Mouse (Mus musculus) frontal cortex, postnatal 10 days (tissue): ENCODE measurements at regions not wholly inside any gene's neighbourhood (a gene's known extent, or its start where the extent isn't known, plus 50 kb on each side); places are given as distances from the start of the nearest gene placed in this dataset.

Experiments used
- DNase-seq, 2 experiments: peaks; one replicate each; pipeline ENCODE4 v3.0.0; 2022; ENCODE audit warnings: low spot score in 2 of 2, mixed read lengths in 1 of 2

- no peak for DNase-seq
These were observed 639.2 kb upstream of the Gm11114 start for GRCm38 (mm10) chr9:84673327-84673726.

DNA sequence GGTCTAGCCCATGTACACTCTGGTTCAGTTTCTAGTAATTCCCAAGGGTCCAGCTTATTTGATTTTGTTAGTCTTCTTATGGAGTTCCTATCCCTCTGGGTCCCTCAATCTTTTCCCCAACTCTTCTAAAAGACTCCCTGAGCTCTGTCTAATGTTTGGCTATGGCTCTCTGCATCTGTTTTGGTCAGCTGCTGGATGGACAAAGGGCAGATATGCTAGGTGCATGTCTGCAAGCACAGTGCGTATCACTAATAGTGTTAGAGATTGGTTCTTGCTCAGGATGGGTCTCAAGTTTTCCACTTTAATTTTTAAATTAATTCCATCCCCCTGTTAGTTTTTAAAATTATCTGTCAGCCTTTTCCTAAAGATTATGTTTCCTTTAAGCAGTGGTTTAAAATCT lies 634.2 kb upstream of the Gm11114 start:
- DNase-seq: no peak

- no peak for DNase-seq
These were observed 593.9 kb upstream of the Gm11114 start for GRCm38 (mm10) chr9:84718615-84719191.

DNA sequence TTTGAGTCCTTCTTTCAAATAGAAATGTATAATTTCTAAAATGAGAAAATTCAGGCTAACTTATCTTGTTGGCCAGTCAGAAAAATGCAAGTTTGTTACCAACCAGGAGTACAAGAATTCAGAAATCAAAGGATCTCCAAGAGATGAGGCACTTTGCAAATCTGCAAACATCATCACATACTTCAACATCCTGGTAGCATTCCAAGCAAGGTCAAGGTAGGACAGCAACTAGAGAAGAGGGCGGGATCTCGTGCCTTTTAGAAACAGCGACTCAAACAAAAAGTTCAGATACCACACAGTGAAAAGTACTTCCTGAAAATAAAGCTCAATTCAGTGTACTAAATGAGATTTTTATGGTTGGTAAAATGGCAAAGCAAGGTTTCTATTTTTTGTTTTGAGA lies 593.2 kb upstream of the Gm11114 start:
- no peak for DNase-seq

DNA sequence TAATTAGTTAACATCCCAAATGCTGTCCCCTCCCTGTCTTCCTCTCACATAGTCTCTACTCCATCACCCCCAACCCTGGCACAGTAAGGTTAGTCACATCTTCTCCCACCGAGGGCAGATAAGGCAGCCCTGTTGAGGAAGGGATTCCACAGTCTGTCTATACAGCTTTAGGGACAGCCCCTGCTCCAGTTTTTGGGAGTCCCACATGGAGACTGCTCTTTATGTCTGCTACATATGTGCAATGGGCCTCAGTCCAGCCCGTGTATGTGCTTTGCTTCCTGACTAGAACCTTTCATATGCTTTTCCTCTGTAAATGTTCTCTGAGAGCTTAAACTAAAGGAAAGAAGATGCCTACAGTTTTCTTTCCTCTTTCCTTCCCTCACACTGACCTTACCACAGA lies 592.1 kb upstream of the Gm11114 start:
- no peak for DNase-seq

- DNase-seq: no peak
These were observed 573.3 kb upstream of the Gm11114 start for GRCm38 (mm10) chr9:84739266-84739665.

DNA sequence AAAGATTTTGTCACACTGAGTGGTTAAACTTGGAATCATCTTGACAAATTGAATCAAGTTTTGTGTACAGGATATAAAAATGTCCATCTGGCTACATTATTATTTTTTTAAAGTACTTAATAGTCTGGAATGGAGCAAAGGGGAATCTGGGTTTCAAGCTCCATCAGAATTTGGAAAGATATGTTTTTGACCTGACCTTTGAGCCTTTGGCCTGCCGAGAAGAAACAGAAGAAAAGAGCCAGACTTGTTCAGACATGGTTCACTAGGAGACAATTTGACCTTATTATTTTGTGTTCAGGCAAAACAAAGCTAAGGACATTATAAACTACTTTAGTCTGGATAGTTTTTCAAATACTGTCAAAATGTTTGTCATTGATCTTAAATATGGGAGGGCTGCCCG lies 572.2 kb upstream of the Gm11114 start:
- no peak for DNase-seq

- no peak for DNase-seq
These were observed 558.2 kb upstream of the Gm11114 start for GRCm38 (mm10) chr9:84754332-84754731.

DNA sequence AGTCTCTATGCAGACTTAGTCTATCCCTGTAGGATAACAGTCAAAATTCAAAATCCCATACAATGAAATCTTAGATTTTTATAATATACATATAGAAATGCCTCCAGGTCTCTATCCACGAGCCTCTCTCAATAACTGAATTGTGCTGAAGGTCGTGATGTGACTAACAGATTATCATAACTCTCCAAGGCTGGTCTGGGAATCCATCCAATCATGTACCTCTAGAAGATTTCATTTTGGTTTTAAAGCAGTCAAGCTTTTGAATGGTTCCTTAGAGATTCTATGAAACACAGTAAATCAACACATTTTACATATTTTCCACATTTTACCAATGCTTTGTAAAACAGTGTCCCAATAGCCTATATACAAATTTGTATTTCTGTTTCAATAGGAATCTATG lies 557.7 kb upstream of the Gm11114 start:
- DNase-seq: no peak

DNA sequence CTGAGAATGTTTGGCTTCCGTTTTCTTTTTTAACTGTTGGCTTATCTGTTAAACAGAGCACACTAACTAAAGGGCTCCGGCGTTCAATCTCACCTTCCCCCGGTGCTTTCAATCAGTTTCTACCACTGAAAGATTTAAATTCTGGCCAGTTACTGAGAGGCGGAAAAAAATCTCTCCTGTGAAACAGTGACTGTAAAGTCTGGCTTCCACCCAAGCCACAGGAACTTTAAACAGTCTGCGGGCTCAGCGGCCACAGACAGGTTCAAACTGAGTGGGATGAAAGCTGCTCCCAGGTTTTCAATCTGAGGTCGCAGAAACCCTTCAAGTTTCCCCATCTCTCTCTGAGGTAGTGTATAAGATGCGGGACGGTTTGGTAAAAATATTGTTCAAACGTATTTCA lies 538.2 kb upstream of the Gm11114 start:
- no peak for DNase-seq

- DNase-seq: no peak
These were observed 537.4 kb upstream of the Gm11114 start for GRCm38 (mm10) chr9:84775190-84775589.

- no peak for DNase-seq
These were observed 533.4 kb upstream of the Gm11114 start for GRCm38 (mm10) chr9:84779125-84779524.

DNA sequence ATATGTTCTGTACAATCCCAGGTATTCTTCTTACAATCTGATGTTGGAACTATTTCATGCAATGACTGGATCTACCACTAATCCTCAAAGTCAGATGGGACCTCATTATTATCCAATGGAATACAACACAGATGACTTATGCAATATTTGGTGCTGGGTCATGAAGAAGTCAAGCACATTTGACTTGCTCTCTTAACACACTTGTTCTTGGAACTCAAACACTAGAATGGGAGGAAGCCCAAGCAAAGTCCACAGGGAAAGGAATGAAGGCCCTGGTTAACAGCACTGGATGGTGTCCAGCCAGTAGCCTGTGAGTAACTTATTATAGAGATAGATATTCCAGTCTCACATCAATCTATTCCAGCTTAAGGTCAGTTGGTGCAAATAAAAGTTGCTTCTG lies 486.8 kb upstream of the Gm11114 start:
- no peak for DNase-seq

DNA sequence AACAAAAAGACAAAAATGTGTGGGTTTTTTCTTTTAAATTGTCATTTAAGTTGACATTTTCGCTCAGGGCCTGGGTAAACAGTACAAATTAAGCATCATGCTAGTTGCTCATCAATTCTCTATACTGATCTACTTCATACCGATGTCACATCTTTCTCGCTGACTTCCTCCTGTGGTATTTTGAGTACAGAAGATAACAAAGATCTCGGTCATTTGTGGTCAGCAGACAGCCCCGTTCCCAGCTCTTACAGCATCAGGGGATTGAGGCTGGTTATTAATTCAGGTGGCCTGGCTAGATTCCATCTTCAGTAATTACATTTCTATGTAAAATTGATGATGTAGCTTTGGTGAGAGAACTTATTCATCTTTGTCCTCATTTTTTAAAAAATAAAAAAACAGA lies 483.6 kb upstream of the Gm11114 start:
- DNase-seq: no peak

DNA sequence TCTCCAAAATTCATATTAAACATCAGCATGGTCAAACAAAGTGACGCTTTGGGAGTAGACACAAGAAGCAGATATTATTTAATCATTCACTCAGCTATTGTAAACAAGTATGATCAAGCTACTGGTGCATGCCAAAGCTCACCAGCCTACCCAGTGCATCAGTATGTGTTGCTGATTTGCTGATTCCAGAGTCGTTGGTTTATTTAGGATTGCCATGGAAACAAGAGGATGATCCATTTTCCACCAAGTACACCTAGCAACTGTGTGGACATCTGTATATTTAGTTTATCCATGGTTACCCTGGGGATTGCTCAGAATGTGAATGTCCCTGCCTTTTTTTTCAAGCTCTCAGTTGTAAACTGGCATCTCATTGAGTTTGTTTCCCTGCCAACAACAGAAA lies 481.9 kb upstream of the Gm11114 start:
- no peak for DNase-seq

GRCm38 (mm10) chr9:84837498-84837897 lies 475.1 kb upstream of the Gm11114 start:
- no peak for DNase-seq

DNA sequence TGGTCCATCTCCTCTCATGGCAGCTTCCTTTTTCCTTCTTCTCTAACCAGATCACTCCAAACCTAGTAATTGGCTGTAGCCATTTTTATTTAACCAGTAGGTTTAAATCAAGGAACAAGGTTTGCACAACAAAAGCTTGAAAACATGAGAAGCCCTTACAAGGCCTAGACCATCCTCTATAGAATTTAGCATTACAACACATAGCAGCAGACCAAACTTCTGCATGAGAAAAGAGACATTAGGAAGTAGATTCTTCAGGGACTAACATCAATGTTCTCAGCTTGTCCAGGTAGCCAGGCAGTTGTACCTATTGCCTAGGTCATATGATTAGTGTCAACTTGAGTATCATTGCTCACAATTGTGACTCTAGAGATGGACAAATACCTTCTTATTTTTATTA lies 468.6 kb upstream of the Gm11114 start:
- no peak for DNase-seq

DNA sequence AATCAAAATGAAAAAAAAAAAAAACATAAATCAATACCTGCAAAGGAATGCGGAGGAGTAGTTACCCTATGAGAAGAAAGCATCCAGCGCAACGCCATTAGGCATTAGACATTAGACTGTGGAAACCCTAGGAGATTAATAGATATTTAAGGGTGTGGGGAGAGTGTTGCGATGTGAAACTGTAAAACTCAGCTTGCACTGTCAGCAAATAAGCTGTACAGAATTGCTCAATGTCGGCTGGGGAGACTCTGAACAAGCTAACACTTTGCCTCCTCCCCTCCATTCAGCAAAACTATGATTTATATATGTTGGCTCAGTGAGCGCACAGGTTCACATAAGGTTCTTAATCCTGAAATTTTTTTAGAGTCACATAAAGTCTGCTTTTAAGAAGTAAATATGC lies 451.0 kb upstream of the Gm11114 start:
- no peak for DNase-seq

- no peak for DNase-seq
These were observed 449.1 kb upstream of the Gm11114 start for GRCm38 (mm10) chr9:84863431-84863830.

GRCm38 (mm10) chr9:84894148-84894547 lies 418.4 kb upstream of the Gm11114 start:
- no peak for DNase-seq

DNA sequence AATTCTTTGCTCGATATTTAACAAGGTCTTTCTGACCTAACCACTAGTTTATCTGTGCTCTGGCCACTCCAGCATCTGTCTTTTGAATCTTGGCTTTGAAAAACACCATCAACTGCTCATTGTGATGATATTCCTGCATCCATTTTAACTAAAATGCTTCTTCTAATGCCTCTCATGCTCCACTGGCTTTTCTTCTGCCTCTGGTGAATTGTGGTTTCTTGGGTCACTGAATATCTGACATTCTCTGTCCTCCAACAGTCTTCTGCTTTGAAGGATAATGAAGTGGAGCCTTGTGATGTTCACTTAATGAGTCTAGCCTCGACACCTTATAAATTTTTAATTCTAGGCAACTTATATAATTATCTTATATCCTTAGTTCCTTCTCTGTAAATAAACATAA lies 416.5 kb upstream of the Gm11114 start:
- DNase-seq: no peak

GRCm38 (mm10) chr9:84900643-84901042 lies 411.9 kb upstream of the Gm11114 start:
- no peak for DNase-seq

- DNase-seq: no peak
These were observed 406.3 kb upstream of the Gm11114 start for GRCm38 (mm10) chr9:84906244-84906643.

GRCm38 (mm10) chr9:84913321-84913720 lies 399.3 kb upstream of the Gm11114 start:
- no peak for DNase-seq

- no peak for DNase-seq
These were observed 390.3 kb upstream of the Gm11114 start for GRCm38 (mm10) chr9:84922306-84922705.
